Mouse (Mus musculus): ENCODE measurements around the gene Gm20388. TPM values are rescaled to one million over a fixed set of nuclear protein-coding genes. Genes with fewer than 3 reads are reported as not detected.

Gene Gm20388
- polyA plus RNA-seq, 1 experiment: 0.36 TPM

DNA sequence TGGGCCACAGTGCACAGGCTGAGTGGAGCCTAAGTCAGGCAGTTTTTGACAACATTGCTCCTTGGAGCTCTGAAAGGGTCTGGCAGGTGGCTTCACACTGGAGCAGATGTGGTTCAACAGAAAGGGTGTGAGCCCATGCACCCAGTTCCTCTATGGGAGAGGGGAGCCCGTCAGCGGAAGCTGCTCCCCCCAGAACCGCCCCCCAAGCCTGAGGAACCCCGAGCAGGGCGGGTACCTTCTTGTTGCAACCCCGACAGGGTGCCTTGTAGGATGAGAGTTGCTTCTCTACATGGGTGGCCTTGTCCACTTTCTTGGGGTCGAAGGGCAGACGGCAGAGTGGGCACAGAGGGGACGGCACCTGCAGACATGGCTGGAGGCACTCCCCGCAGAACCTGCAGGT, 2559.3 kb downstream of the Gm20388 start:
- H3K4me3 ChIP-seq (replicated peaks): no peak overlapping the region
- TF ChIP-seq TAL1 (IDR thresholded peaks at IDR 0.05; ENCODE audit: low read length) (no peak), GATA1 (IDR thresholded peaks at IDR 0.05; ENCODE audit: low read length) (no peak)
- peaks cover 18% of the 10 kb centered on the region for H3K4me1 ChIP-seq (ENCODE audit: control insufficient read depth)
- H3K36me3 ChIP-seq (ENCODE audit: control insufficient read depth): peaks cover 55% of the 10 kb centered on the region
- no peaks in the 10 kb centered on the region for H3K9me3 ChIP-seq (ENCODE audit: control insufficient read depth, low read length)
- H3K27me3 ChIP-seq (ENCODE audit: control insufficient read depth): no peaks in the 10 kb centered on the region

DNA sequence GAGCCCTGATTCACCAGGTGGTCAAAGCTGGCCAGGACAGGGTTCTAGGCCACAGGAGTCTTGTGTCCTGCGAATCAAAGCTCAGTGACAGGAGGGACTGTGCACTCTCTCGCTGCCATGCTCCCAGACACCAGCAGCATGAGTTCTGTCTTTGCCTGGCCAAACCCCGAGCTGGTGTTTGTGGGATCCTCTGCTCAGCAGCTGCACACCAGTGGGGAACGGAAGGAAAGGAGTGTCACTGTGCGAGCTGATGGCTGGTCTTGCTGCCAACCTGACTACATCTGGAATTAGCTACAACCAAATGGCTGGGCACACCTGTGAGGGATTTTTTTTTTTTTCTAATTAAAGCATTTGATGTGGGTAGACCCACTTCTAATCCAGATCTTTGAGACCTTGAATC, 2560.1 kb downstream of the Gm20388 start:
- H3K9me3 ChIP-seq (ENCODE audit: control insufficient read depth, low read length): no peaks in the 10 kb centered on the region
- peaks cover 55% of the 10 kb centered on the region for H3K36me3 ChIP-seq (ENCODE audit: control insufficient read depth)
- H3K4me1 ChIP-seq (ENCODE audit: control insufficient read depth): peaks cover 20% of the 10 kb centered on the region
- no peaks in the 10 kb centered on the region for H3K27me3 ChIP-seq (ENCODE audit: control insufficient read depth)
- no peak overlapping the region for H3K4me3 ChIP-seq (replicated peaks)
- TF ChIP-seq GATA1 (IDR thresholded peaks at IDR 0.05; ENCODE audit: low read length): no peak
- TF ChIP-seq TAL1 (IDR thresholded peaks at IDR 0.05; ENCODE audit: low read length): no peak

DNA sequence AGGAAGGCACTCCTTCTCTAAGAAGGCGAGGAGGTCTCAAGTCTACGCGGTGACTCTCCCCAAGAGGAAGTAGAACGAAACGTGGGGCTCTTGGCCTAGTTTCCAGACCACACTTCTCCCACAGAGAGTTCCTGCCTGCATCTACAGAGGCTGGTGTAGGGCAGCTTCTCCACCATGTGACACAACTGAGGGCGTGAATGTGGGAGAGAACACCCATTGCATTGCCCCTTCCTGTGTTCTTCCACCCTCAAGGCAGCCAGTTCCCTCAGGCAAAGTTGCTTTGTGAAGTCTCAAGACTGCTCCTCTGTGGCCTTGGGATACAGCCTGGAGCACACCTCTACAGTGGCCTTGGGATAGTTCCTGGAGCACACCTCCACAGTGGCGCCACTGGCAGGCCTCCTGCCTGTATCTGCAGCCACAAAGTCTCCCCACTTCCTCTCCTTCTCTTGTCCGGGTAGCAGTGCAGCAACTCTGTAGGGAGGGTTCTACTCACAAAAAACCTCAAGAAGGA, 2563.3 kb downstream of the Gm20388 start:
- Histone ChIP-seq H3K4me3 (replicated peaks) (no peak overlapping the region), H3K9me3 (ENCODE audit: control insufficient read depth, low read length) (no peaks in the 10 kb centered on the region), H3K27me3 (ENCODE audit: control insufficient read depth) (no peaks in the 10 kb centered on the region), H3K4me1 (ENCODE audit: control insufficient read depth) (peaks cover 39% of the 10 kb centered on the region), H3K36me3 (ENCODE audit: control insufficient read depth) (peaks cover 46% of the 10 kb centered on the region)
- TF ChIP-seq TAL1 (IDR thresholded peaks at IDR 0.05; ENCODE audit: low read length) (no peak), GATA1 (IDR thresholded peaks at IDR 0.05; ENCODE audit: low read length) (no peak)

DNA sequence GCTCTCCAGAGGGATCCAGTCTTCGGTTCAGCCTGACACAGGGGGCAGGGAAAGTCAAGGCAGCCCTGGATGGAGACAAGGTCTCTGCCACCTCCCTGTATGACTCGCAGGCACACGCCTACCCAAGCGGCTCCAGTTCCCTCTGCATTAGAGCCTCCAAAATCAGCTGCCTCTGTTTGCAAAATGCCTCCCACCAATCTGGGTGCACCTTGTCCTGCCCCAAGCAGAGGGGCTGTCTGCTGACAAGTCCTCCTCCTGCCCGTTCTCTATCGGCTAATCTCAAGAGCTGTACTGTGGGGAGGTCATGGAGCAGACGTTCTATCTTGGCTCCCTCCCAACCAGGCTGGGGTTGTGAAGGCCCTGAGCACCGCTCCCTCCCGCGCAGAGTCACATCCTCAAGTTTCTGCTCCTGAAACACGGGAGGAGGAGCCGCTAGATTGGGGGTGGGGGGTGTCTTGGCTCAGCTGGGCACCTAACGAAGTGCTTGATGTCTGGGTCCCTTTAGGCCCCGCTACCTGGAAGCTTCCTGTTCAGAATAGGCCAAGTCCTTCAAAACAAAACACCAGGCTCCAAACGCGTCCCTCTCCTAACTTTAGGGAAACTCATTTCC, 2564.4 kb downstream of the Gm20388 start:
- TF ChIP-seq TAL1 (IDR thresholded peaks at IDR 0.05; ENCODE audit: low read length): no peak
- TF ChIP-seq GATA1 (IDR thresholded peaks at IDR 0.05; ENCODE audit: low read length): no peak; the same call in 1 of the 2 replicates
- Histone ChIP-seq H3K4me1 (ENCODE audit: control insufficient read depth) (peaks cover 39% of the 10 kb centered on the region), H3K27me3 (ENCODE audit: control insufficient read depth) (no peaks in the 10 kb centered on the region), H3K9me3 (ENCODE audit: control insufficient read depth, low read length) (no peaks in the 10 kb centered on the region), H3K4me3 (replicated peaks) (peak overlapping the region; percentile 85), H3K36me3 (ENCODE audit: control insufficient read depth) (peaks cover 48% of the 10 kb centered on the region)

DNA sequence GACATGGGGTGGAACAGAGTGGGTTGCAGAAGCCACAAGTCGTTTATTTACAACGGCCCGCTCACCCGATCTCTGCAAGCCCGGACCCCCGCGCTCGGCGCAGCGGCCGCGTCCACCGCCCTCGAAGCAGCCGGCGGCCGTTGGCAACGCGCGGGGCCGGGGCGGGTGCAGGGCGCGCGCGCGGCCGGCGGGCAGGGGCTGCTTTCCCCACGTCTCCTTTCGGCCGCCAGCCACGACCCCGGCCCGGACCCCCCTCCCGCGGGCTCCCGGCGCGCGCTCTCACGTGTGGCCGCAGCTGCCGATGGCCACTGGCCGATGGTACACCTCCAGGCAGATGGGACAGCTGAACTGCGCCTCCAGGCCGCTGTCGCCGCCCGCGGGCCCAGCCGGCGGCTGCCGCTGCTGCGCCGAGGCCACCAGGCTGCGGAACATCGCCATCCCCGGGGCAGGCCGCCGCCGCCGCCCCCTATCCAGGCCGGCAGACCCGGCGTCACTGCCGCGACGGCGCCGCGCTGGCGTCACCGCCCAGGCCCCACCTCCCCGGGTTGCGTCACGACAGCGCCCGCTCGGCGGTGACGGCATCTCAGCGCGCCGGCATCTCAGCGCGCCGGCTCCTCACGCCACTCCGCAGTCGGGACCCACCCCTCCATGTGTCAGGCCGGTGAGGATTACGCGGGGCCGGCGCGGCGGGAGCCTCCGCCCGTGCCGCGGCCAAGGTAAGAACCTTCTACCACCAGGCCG, 2565.1 kb downstream of the Gm20388 start, which contains the start of the genes Rnf166 and Ctu2:
Gene Rnf166, minus strand, starts transcription at position 485 of the 741 bp plus-strand sequence.
Gene Ctu2, plus strand, starts transcription at position 564 of the 741 bp plus-strand sequence.
- no peak for TF ChIP-seq TAL1 (IDR thresholded peaks at IDR 0.05; ENCODE audit: low read length)
- TF ChIP-seq GATA1 (IDR thresholded peaks at IDR 0.05; ENCODE audit: low read length): no peak
- H3K4me1 ChIP-seq (ENCODE audit: control insufficient read depth): peaks cover 39% of the 10 kb centered on the region
- peaks cover 53% of the 10 kb centered on the region for H3K36me3 ChIP-seq (ENCODE audit: control insufficient read depth)
- peak within 1 kb of the TSS; percentile 85 for H3K4me3 ChIP-seq (replicated peaks)
- no peaks in the 10 kb centered on the region for H3K9me3 ChIP-seq (ENCODE audit: control insufficient read depth, low read length)
- H3K27me3 ChIP-seq (ENCODE audit: control insufficient read depth): no peaks in the 10 kb centered on the region

DNA sequence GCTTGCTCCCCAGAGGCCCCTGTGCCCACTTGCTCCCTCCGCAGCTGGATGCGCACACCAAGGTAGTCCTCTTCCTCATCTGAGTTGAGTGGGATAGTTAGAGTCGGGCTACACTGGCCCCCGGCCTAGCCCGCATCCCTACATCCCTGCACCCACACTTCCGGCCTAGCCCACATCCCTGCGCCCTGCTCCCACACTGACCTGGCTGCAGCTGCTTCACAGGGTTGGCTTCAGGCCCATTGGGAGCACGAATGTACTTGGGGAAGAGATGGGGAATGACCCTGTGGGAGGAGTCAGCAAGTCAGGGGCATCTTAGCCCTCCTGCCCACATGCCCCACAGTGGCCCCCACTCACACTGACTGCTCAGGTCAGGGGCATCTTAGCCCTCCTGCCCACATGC, 2571.8 kb downstream of the Gm20388 start:
- H3K27me3 ChIP-seq (ENCODE audit: control insufficient read depth): no peaks in the 10 kb centered on the region; the same call in 1 of the 2 replicates
- peaks cover 20% of the 10 kb centered on the region for H3K9me3 ChIP-seq (ENCODE audit: control insufficient read depth, low read length)
- H3K4me1 ChIP-seq (ENCODE audit: control insufficient read depth): peaks cover 5% of the 10 kb centered on the region
- H3K36me3 ChIP-seq (ENCODE audit: control insufficient read depth): peaks cover 96% of the 10 kb centered on the region
- TF ChIP-seq TAL1 (IDR thresholded peaks at IDR 0.05; ENCODE audit: low read length): no peak
- TF ChIP-seq GATA1 (IDR thresholded peaks at IDR 0.05; ENCODE audit: low read length): no peak
- H3K4me3 ChIP-seq (replicated peaks): no peak overlapping the region

DNA sequence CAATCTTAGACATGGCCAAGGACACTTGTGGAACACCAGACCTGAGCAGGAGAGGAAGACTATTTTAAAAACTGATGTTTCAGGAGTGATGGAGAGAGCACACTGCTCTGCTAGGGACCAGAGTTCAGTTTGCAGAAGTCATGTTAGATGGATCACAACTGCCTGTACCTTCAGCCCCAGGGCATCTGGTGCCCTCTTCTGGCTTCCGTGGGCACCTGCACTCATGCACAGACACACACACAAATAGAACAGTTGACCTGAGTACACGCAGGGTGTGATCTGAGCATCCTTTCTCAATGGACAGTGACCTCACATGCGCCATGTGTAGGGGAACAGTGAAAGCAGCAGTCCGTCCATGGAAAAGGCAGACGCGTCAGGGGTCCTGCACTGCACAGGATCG, 2573.2 kb downstream of the Gm20388 start:
- H3K4me1 ChIP-seq (ENCODE audit: control insufficient read depth): no peaks in the 10 kb centered on the region; the same call in 1 of the 2 replicates
- no peak overlapping the region for H3K4me3 ChIP-seq (replicated peaks)
- TF ChIP-seq TAL1 (IDR thresholded peaks at IDR 0.05; ENCODE audit: low read length): no peak
- no peak for TF ChIP-seq GATA1 (IDR thresholded peaks at IDR 0.05; ENCODE audit: low read length)
- peaks cover 20% of the 10 kb centered on the region for H3K9me3 ChIP-seq (ENCODE audit: control insufficient read depth, low read length)
- no peaks in the 10 kb centered on the region; the same call in 1 of the 2 replicates for H3K27me3 ChIP-seq (ENCODE audit: control insufficient read depth)
- peaks cover 100% of the 10 kb centered on the region for H3K36me3 ChIP-seq (ENCODE audit: control insufficient read depth)

DNA sequence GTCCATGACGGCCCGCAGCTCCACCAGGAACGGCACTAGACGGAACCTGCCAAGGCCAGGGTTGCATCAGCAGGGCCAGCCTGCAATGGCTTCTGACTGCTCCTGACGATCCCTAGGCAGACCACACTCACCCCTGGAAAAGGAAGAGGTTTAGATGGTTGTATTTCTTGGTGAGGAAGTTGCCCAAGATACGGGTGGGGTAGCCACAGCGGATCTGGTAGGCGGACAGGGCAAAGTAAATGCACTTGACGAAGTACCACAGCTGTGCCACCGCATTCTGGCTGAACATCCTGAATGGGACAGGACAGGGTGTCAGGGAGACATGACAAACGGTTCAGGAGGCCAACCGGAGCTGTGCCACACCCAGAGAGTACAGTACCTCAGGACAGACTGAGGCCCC, 2574.2 kb downstream of the Gm20388 start:
- Histone ChIP-seq H3K4me1 (ENCODE audit: control insufficient read depth) (no peaks in the 10 kb centered on the region; the same call in 1 of the 2 replicates), H3K9me3 (ENCODE audit: control insufficient read depth, low read length) (peaks cover 20% of the 10 kb centered on the region), H3K27me3 (ENCODE audit: control insufficient read depth) (no peaks in the 10 kb centered on the region; the same call in 1 of the 2 replicates), H3K4me3 (replicated peaks) (no peak overlapping the region), H3K36me3 (ENCODE audit: control insufficient read depth) (peaks cover 100% of the 10 kb centered on the region)
- 0 out of 3 replicates have a peak, but pooled peaks have one; percentile 11 for TF ChIP-seq TAL1 (IDR thresholded peaks at IDR 0.05; ENCODE audit: low read length)
- no peak for TF ChIP-seq GATA1 (IDR thresholded peaks at IDR 0.05; ENCODE audit: low read length)

DNA sequence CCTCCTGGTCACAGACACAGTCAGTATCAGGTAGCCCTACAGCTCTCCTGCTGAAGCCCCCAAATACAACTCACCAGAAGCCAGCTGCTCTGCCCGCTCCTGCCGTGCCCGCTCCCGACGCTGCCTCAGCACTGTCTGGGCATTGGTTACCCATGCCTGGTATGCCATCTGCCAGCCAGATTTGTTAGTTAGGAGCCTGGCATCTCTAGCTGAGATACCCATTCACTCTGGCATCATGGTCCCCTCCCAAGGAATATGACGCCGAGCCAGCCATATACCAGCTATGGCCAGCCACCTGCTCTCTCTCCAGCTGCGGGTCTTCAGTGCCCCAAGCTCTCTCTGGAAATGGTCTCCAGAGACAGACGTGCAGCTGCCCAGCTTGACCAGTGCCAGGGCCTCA, 2577.7 kb downstream of the Gm20388 start:
- no peak overlapping the region for H3K4me3 ChIP-seq (replicated peaks)
- no peak for TF ChIP-seq TAL1 (IDR thresholded peaks at IDR 0.05; ENCODE audit: low read length)
- no peak for TF ChIP-seq GATA1 (IDR thresholded peaks at IDR 0.05; ENCODE audit: low read length)
- H3K27me3 ChIP-seq (ENCODE audit: control insufficient read depth): no peaks in the 10 kb centered on the region; the same call in 1 of the 2 replicates
- peaks cover 18% of the 10 kb centered on the region for H3K9me3 ChIP-seq (ENCODE audit: control insufficient read depth, low read length)
- no peaks in the 10 kb centered on the region; the same call in 1 of the 2 replicates for H3K4me1 ChIP-seq (ENCODE audit: control insufficient read depth)
- H3K36me3 ChIP-seq (ENCODE audit: control insufficient read depth): peaks cover 100% of the 10 kb centered on the region

All from erythroblast, embryonic 14.5 days (primary cell).